Comparison of ENCODE assay signal across 16 mouse cellular contexts in genomic region chr3:121250576-121251433, GRCm38 (mm10). TPM values are rescaled to one million over a fixed set of nuclear protein-coding genes. Genes with fewer than 3 reads are reported as not detected.
DNase-seq lines count a peak whose midpoint lies in the region; ATAC-seq and TF ChIP-seq lines count a peak whose summit lies in the region.
"Had no signal": no experiment of that assay in that cellular context is flagged by ENCODE, and none has a peak within 500 bp of the region (broad histone marks: within the 10 kb centered on the region; RNA-seq: fewer than 3 reads in every experiment).

No protein-coding gene starts in this region.

- no peaks in the 10 kb centered on the region for H3K27me3 ChIP-seq in forebrain, embryonic 14.5 days (replicated peaks; ENCODE audit: control insufficient read depth, insufficient read depth, low read length)
- H3K27me3 ChIP-seq in forebrain, embryonic 11.5 days (ENCODE audit: control insufficient read depth, insufficient read depth, low read length), result no peaks in the 10 kb centered on the region
- H3K27me3 ChIP-seq in hindbrain, embryonic 16.5 days (replicated peaks; ENCODE audit: control insufficient read depth, insufficient read depth, low read length), result no peaks in the 10 kb centered on the region
- H3K27me3 ChIP-seq in hindbrain, embryonic 10.5 days (ENCODE audit: insufficient read depth, poor library complexity, severe bottlenecking), result no peaks in the 10 kb centered on the region
- no peaks in the 10 kb centered on the region for H3K27me3 ChIP-seq in midbrain, postnatal 0 days (ENCODE audit: insufficient read depth, low read length)
- H3K27me3 ChIP-seq in midbrain, embryonic 11.5 days (ENCODE audit: control insufficient read depth, insufficient read depth, low read length), result no peaks in the 10 kb centered on the region
- no peaks in the 10 kb centered on the region for H3K27me3 ChIP-seq in hindbrain, postnatal 0 days (ENCODE audit: insufficient read depth, low read length)
- H3K27me3 ChIP-seq: embryonic facial prominence, embryonic 15.5 days; intestine, embryonic 15.5 days; neural tube, embryonic 13.5 days; Patski; stomach, embryonic 15.5 days had no signal

- no peak overlapping the region for H3K4me3 ChIP-seq in forebrain, embryonic 14.5 days (ENCODE audit: low read depth, low read length)
- no peak overlapping the region for H3K4me3 ChIP-seq in forebrain, embryonic 11.5 days (ENCODE audit: low read depth, low read length)
- no peak overlapping the region for H3K4me3 ChIP-seq in hindbrain, embryonic 16.5 days (ENCODE audit: low read length)
- no peak overlapping the region for H3K4me3 ChIP-seq in hindbrain, embryonic 10.5 days
- H3K4me3 ChIP-seq in midbrain, postnatal 0 days (ENCODE audit: low read depth, low read length), result no peak overlapping the region
- H3K4me3 ChIP-seq in midbrain, embryonic 11.5 days (ENCODE audit: low read depth, low read length), result no peak overlapping the region
- H3K4me3 ChIP-seq in hindbrain, postnatal 0 days (ENCODE audit: low read length), result no peak overlapping the region
- H3K4me3 ChIP-seq: embryonic facial prominence, embryonic 15.5 days; intestine, embryonic 15.5 days; neural tube, embryonic 13.5 days; stomach, embryonic 15.5 days had no signal

- no peak for TF ChIP-seq CTCF in midbrain, postnatal 0 days (IDR thresholded peaks at IDR 0.05)
- no peak for TF ChIP-seq CTCF in hindbrain, postnatal 0 days (IDR thresholded peaks at IDR 0.05; ENCODE audit: low read depth)

- no peak overlapping the region for H3K27ac ChIP-seq in forebrain, embryonic 14.5 days (ENCODE audit: low read depth, low read length)
- H3K27ac ChIP-seq in forebrain, embryonic 11.5 days (ENCODE audit: low read depth, low read length), result no peak overlapping the region
- H3K27ac ChIP-seq in hindbrain, embryonic 16.5 days (ENCODE audit: low read depth, low read length), result peak overlapping the region; percentile 32; the same call in 1 of the 2 replicates
- no peak overlapping the region for H3K27ac ChIP-seq in hindbrain, embryonic 10.5 days
- no peak overlapping the region for H3K27ac ChIP-seq in midbrain, postnatal 0 days (ENCODE audit: low read depth, low read length)
- no peak overlapping the region for H3K27ac ChIP-seq in midbrain, embryonic 11.5 days (ENCODE audit: low read depth, low read length)
- peak overlapping the region; percentile 56; the same call in 1 of the 2 replicates for H3K27ac ChIP-seq in hindbrain, postnatal 0 days
- H3K27ac ChIP-seq: embryonic facial prominence, embryonic 15.5 days; intestine, embryonic 15.5 days; neural tube, embryonic 13.5 days; stomach, embryonic 15.5 days had no signal

- no peaks in the 10 kb centered on the region for H3K36me3 ChIP-seq in forebrain, embryonic 14.5 days (ENCODE audit: control insufficient read depth, insufficient read depth, low read length)
- no peaks in the 10 kb centered on the region for H3K36me3 ChIP-seq in forebrain, embryonic 11.5 days (ENCODE audit: control insufficient read depth, insufficient read depth, low read length)
- H3K36me3 ChIP-seq in hindbrain, embryonic 16.5 days (ENCODE audit: control insufficient read depth, insufficient read depth, low read length), result no peaks in the 10 kb centered on the region
- no peaks in the 10 kb centered on the region for H3K36me3 ChIP-seq in hindbrain, embryonic 10.5 days
- no peaks in the 10 kb centered on the region for H3K36me3 ChIP-seq in midbrain, postnatal 0 days (ENCODE audit: insufficient read depth, low read length)
- H3K36me3 ChIP-seq in midbrain, embryonic 11.5 days (ENCODE audit: control insufficient read depth, insufficient read depth, low read length), result no peaks in the 10 kb centered on the region
- no peaks in the 10 kb centered on the region for H3K36me3 ChIP-seq in hindbrain, postnatal 0 days (ENCODE audit: insufficient read depth, low read length)
- H3K36me3 ChIP-seq: embryonic facial prominence, embryonic 15.5 days; intestine, embryonic 15.5 days; neural tube, embryonic 13.5 days; stomach, embryonic 15.5 days had no signal

- peak; percentile 57 for DNase-seq in forebrain, embryonic 14.5 days (ENCODE audit: low spot score)
- no peak for DNase-seq in forebrain, embryonic 11.5 days (ENCODE audit: low spot score)
- no peak for DNase-seq in hindbrain, embryonic 10.5 days (ENCODE audit: low spot score)
- peak; percentile 64 for DNase-seq in midbrain, postnatal 0 days (ENCODE audit: low spot score)
- no peak for DNase-seq in midbrain, embryonic 11.5 days (ENCODE audit: low spot score, missing footprints)
- peak; percentile 66 for DNase-seq in hindbrain, postnatal 0 days (ENCODE audit: low spot score)
- no peak for DNase-seq in left cerebral cortex, adult 18-20 months (ENCODE audit: low spot score in 2 of 2)
- DNase-seq: layer of hippocampus, adult 9-11 months; right cerebral cortex, postnatal 14 days had no signal

- WGBS in forebrain, embryonic 14.5 days, result 79% methylated on average over 19 of the region's 19 CpGs
- WGBS in forebrain, embryonic 11.5 days, result 86% methylated on average over 19 of the region's 19 CpGs
- WGBS in hindbrain, embryonic 16.5 days, result 52% methylated on average over 19 of the region's 19 CpGs
- WGBS in hindbrain, embryonic 10.5 days, result 86% methylated on average over 19 of the region's 19 CpGs
- 65% methylated on average over 19 of the region's 19 CpGs for WGBS in midbrain, postnatal 0 days
- 86% methylated on average over 19 of the region's 19 CpGs for WGBS in midbrain, embryonic 11.5 days
- 41% methylated on average over 19 of the region's 19 CpGs for WGBS in hindbrain, postnatal 0 days

- H3K9me3 ChIP-seq in forebrain, embryonic 14.5 days (replicated peaks; ENCODE audit: control insufficient read depth, low read length), result no peaks in the 10 kb centered on the region
- no peaks in the 10 kb centered on the region for H3K9me3 ChIP-seq in forebrain, embryonic 11.5 days (ENCODE audit: control insufficient read depth, low read length)
- no peaks in the 10 kb centered on the region for H3K9me3 ChIP-seq in hindbrain, embryonic 16.5 days (ENCODE audit: control insufficient read depth, low read length)
- H3K9me3 ChIP-seq in hindbrain, embryonic 10.5 days, result no peaks in the 10 kb centered on the region
- H3K9me3 ChIP-seq in midbrain, postnatal 0 days (ENCODE audit: low read length), result no peaks in the 10 kb centered on the region
- H3K9me3 ChIP-seq in midbrain, embryonic 11.5 days (ENCODE audit: control insufficient read depth, low read length), result no peaks in the 10 kb centered on the region
- H3K9me3 ChIP-seq in hindbrain, postnatal 0 days (ENCODE audit: low read length), result no peaks in the 10 kb centered on the region
- H3K9me3 ChIP-seq: embryonic facial prominence, embryonic 15.5 days; intestine, embryonic 15.5 days; neural tube, embryonic 13.5 days; stomach, embryonic 15.5 days had no signal

- H3K4me2 ChIP-seq in forebrain, embryonic 14.5 days (ENCODE audit: low read length), result no peak overlapping the region
- H3K4me2 ChIP-seq in forebrain, embryonic 11.5 days (ENCODE audit: low read depth, low read length, severe bottlenecking), result no peak overlapping the region
- H3K4me2 ChIP-seq in hindbrain, embryonic 16.5 days (ENCODE audit: low read length), result no peak overlapping the region
- no peak overlapping the region for H3K4me2 ChIP-seq in midbrain, postnatal 0 days (ENCODE audit: low read depth, low read length, poor library complexity, severe bottlenecking)
- no peak overlapping the region for H3K4me2 ChIP-seq in midbrain, embryonic 11.5 days
- no peak overlapping the region for H3K4me2 ChIP-seq in hindbrain, postnatal 0 days (ENCODE audit: low read depth, low read length)
- H3K4me2 ChIP-seq: embryonic facial prominence, embryonic 15.5 days; intestine, embryonic 15.5 days; liver, embryonic 11.5 days; neural tube, embryonic 13.5 days; stomach, embryonic 15.5 days had no signal

- peaks cover 4% of the 10 kb centered on the region; the same call in 1 of the 2 replicates for H3K4me1 ChIP-seq in forebrain, embryonic 14.5 days (ENCODE audit: control insufficient read depth, insufficient read depth, low read length)
- no peaks in the 10 kb centered on the region for H3K4me1 ChIP-seq in forebrain, embryonic 11.5 days (replicated peaks; ENCODE audit: control insufficient read depth, insufficient read depth, low read length)
- peaks cover 6% of the 10 kb centered on the region for H3K4me1 ChIP-seq in hindbrain, embryonic 16.5 days (ENCODE audit: control insufficient read depth, insufficient read depth, low read depth, low read length)
- H3K4me1 ChIP-seq in hindbrain, embryonic 10.5 days (replicated peaks), result no peaks in the 10 kb centered on the region
- H3K4me1 ChIP-seq in midbrain, postnatal 0 days (ENCODE audit: insufficient read depth, low read length), result 0 out of 2 replicates have a peak, but pooled peaks cover 5% of the 10 kb centered on the region
- no peaks in the 10 kb centered on the region for H3K4me1 ChIP-seq in midbrain, embryonic 11.5 days (ENCODE audit: control insufficient read depth, insufficient read depth, low read length)
- peaks cover 7% of the 10 kb centered on the region for H3K4me1 ChIP-seq in hindbrain, postnatal 0 days (ENCODE audit: insufficient read depth, low read length)
- H3K4me1 ChIP-seq: embryonic facial prominence, embryonic 15.5 days had no signal

- ATAC-seq in forebrain, embryonic 14.5 days, result no peak
- no peak for ATAC-seq in forebrain, embryonic 11.5 days (replicated peaks; ENCODE audit: low FRiP score)
- peak; percentile 53 for ATAC-seq in hindbrain, embryonic 16.5 days
- no peak for ATAC-seq in midbrain, postnatal 0 days (ENCODE audit: low FRiP score)
- ATAC-seq in midbrain, embryonic 11.5 days (ENCODE audit: low FRiP score), result no peak
- ATAC-seq in hindbrain, postnatal 0 days, result peak; percentile 55; the same call in 1 of the 2 replicates
- ATAC-seq: intestine, embryonic 15.5 days; Patski had no signal

- no peak overlapping the region for H3K9ac ChIP-seq in forebrain, embryonic 14.5 days (ENCODE audit: low read length)
- H3K9ac ChIP-seq in forebrain, embryonic 11.5 days (ENCODE audit: low read length), result no peak overlapping the region
- H3K9ac ChIP-seq in hindbrain, embryonic 16.5 days (ENCODE audit: low read depth, low read length), result no peak overlapping the region
- H3K9ac ChIP-seq in midbrain, postnatal 0 days (replicated peaks; ENCODE audit: low read length, poor library complexity, severe bottlenecking), result no peak overlapping the region
- no peak overlapping the region for H3K9ac ChIP-seq in midbrain, embryonic 11.5 days (ENCODE audit: low read length)
- H3K9ac ChIP-seq in hindbrain, postnatal 0 days (replicated peaks; ENCODE audit: low read length), result no peak overlapping the region
- H3K9ac ChIP-seq: embryonic facial prominence, embryonic 15.5 days; intestine, embryonic 15.5 days; neural tube, embryonic 13.5 days; stomach, embryonic 15.5 days had no signal

RNA-seq across cellular contexts. Expression of gene Tmem56, which starts 32.1 kb away (rescaled TPM):
- 2.5 and 3.8 TPM in 2 replicates for polyA plus RNA-seq in forebrain, embryonic 14.5 days (2014; fragmentation: Nextera tagmentation; extraction: Ambion mirVana)
- polyA plus RNA-seq in forebrain, embryonic 11.5 days (2014; fragmentation: Nextera tagmentation; extraction: Ambion mirVana), result 2.1 and 3.1 TPM in 2 replicates
- polyA plus RNA-seq in hindbrain, embryonic 16.5 days (2015; fragmentation: Nextera tagmentation; extraction: Ambion mirVana), result 2.9 and 3.0 TPM in 2 replicates
- polyA plus RNA-seq in hindbrain, embryonic 10.5 days (2016; fragmentation: Nextera tagmentation; extraction: Ambion mirVana), result 0.84 and 1.1 TPM in 2 replicates
- total RNA-seq in midbrain, postnatal 0 days (2014; rRNA removed), result 12.2 and 15.0 TPM in 2 replicates
- polyA plus RNA-seq in midbrain, postnatal 0 days (2015; fragmentation: Nextera tagmentation; extraction: Ambion mirVana), result 2.9 and 3.3 TPM in 2 replicates
- polyA plus RNA-seq in midbrain, embryonic 11.5 days (2014; fragmentation: Nextera tagmentation; extraction: Ambion mirVana), result 1.2 and 1.5 TPM in 2 replicates
- total RNA-seq in hindbrain, postnatal 0 days (2014; rRNA removed), result 8.1 and 13.5 TPM in 2 replicates
- 3.8 and 3.9 TPM in 2 replicates for polyA plus RNA-seq in hindbrain, postnatal 0 days (2015; fragmentation: Nextera tagmentation; extraction: Ambion mirVana)
- 10 to 100 TPM; 48.2 to 48.6 TPM for total RNA-seq in left cerebral cortex, adult 18-20 months (2021)

RNA-seq across cellular contexts. Expression of gene Alg14, which starts 40.8 kb away (rescaled TPM):
- 40.9 and 46.6 TPM in 2 replicates for polyA plus RNA-seq in forebrain, embryonic 14.5 days (2014; fragmentation: Nextera tagmentation; extraction: Ambion mirVana)
- polyA plus RNA-seq in forebrain, embryonic 11.5 days (2014; fragmentation: Nextera tagmentation; extraction: Ambion mirVana), result 28.9 and 30.2 TPM in 2 replicates
- 41.3 and 44.8 TPM in 2 replicates for polyA plus RNA-seq in hindbrain, embryonic 16.5 days (2015; fragmentation: Nextera tagmentation; extraction: Ambion mirVana)
- polyA plus RNA-seq in hindbrain, embryonic 10.5 days (2016; fragmentation: Nextera tagmentation; extraction: Ambion mirVana), result 35.5 and 41.5 TPM in 2 replicates
- 18.5 and 18.8 TPM in 2 replicates for total RNA-seq in midbrain, postnatal 0 days (2014; rRNA removed)
- 26.0 and 31.1 TPM in 2 replicates for polyA plus RNA-seq in midbrain, postnatal 0 days (2015; fragmentation: Nextera tagmentation; extraction: Ambion mirVana)
- polyA plus RNA-seq in midbrain, embryonic 11.5 days (2014; fragmentation: Nextera tagmentation; extraction: Ambion mirVana), result 37.6 and 38.0 TPM in 2 replicates
- total RNA-seq in hindbrain, postnatal 0 days (2014; rRNA removed), result 26.6 and 30.3 TPM in 2 replicates
- 35.3 and 39.5 TPM in 2 replicates for polyA plus RNA-seq in hindbrain, postnatal 0 days (2015; fragmentation: Nextera tagmentation; extraction: Ambion mirVana)
- 10 to 100 TPM; 12.1 to 14.4 TPM for total RNA-seq in left cerebral cortex, adult 18-20 months (2021)

Comparison
In these comparisons a context has a peak if more than half of its experiments do, and no peak if none do; other contexts are left out.
1. DNase-seq: peak in forebrain, embryonic 14.5 days (single experiment), midbrain, postnatal 0 days (single experiment) and hindbrain, postnatal 0 days (single experiment); none in forebrain, embryonic 11.5 days (single experiment), hindbrain, embryonic 10.5 days (single experiment), midbrain, embryonic 11.5 days (single experiment) and left cerebral cortex, adult 18-20 months (0 of 2).
2. H3K27ac ChIP-seq: peak in hindbrain, embryonic 16.5 days (single experiment) and hindbrain, postnatal 0 days (single experiment); none in forebrain, embryonic 14.5 days (single experiment), forebrain, embryonic 11.5 days (single experiment), hindbrain, embryonic 10.5 days (single experiment), midbrain, postnatal 0 days (single experiment) and midbrain, embryonic 11.5 days (single experiment).
3. ATAC-seq: peak in hindbrain, embryonic 16.5 days (single experiment) and hindbrain, postnatal 0 days (single experiment); none in forebrain, embryonic 14.5 days (single experiment), forebrain, embryonic 11.5 days (single experiment), midbrain, postnatal 0 days (single experiment) and midbrain, embryonic 11.5 days (single experiment).